Mouse (Mus musculus): Measurements from ENCODE around the gene Cntrl. TPM values are rescaled to one million over a fixed set of nuclear protein-coding genes. Genes with fewer than 3 reads are reported as not detected.
A peak's percentile ranks its signal among the peaks of the same experiment; 100 is the strongest.

Cntrl gene
- polyA plus RNA-seq, 1 experiment from 2014 or later, result 10.4 TPM

DNA sequence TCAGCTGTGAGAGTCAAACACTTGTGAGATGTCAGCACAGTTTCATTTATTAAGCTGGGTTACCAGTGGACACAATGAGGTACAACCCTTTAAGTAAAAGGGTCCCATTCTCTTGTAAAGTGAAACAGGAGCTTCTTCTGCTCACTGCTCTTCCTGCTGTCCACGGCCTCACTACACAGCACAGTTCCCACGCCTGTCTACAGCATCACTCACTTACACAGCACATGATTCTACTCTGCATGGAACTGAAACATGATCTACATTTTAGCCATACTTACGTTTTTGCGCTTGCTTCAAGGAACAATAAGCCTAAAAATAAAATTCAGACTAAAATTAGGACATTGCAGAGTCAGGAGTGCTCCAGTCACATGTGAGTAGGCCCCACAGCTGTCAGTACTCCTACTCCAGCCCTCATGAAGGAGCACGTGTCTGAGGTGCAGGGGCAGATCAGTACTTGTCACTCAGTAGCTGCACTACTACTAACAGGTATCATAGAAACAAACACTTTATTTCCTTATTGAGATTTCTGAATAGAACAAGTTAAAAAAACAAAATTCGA lies 73.9 kb downstream of the Cntrl start:
- H3K4me1 ChIP-seq (replicated peaks), result no peaks in the 10 kb centered on the region
- H3K4me2 ChIP-seq, result no peak overlapping the region
- no peaks in the 10 kb centered on the region for H3K9me3 ChIP-seq
- no peak overlapping the region for H3K4me3 ChIP-seq
- ATAC-seq (ENCODE audit: low read depth), result no peak
- H3K36me3 ChIP-seq, result peaks cover 39% of the 10 kb centered on the region
- H3K27ac ChIP-seq (replicated peaks), result no peak overlapping the region
- WGBS, result 90% methylated on average over 6 of the region's 6 CpGs
- no peaks in the 10 kb centered on the region for H3K27me3 ChIP-seq
- H3K9ac ChIP-seq, result no peak overlapping the region

DNA sequence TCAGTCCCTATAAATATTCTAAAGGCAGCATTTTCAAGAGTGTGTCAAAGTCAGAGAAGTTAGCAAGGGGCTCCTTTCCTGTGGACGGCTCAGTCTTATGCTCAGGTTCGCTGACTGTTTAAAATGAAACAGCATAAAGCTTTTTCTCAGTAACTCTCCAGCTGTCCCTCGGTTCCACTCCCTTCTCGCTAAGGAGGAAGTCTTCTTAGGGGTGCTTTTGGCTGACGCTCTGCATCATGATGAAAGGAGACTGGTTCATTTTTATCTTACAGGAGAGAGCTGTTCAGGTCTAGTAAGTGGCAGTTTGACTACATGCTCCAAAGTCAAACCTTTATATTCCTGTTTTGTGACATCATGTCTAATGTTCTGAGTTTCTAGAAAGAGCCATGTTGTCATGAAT lies 79.6 kb downstream of the Cntrl start:
- 90% methylated on average over 5 of the region's 5 CpGs for WGBS
- Histone ChIP-seq H3K27me3 (no peaks in the 10 kb centered on the region), H3K36me3 (peaks cover 38% of the 10 kb centered on the region), H3K4me1 (replicated peaks) (peaks cover under 1% of the 10 kb centered on the region; the same call in 1 of the 2 replicates), H3K9me3 (no peaks in the 10 kb centered on the region), H3K4me3 (no peak overlapping the region), H3K4me2 (no peak overlapping the region), H3K9ac (no peak overlapping the region), H3K27ac (replicated peaks) (no peak overlapping the region)
- ATAC-seq (ENCODE audit: low read depth), result no peak

DNA sequence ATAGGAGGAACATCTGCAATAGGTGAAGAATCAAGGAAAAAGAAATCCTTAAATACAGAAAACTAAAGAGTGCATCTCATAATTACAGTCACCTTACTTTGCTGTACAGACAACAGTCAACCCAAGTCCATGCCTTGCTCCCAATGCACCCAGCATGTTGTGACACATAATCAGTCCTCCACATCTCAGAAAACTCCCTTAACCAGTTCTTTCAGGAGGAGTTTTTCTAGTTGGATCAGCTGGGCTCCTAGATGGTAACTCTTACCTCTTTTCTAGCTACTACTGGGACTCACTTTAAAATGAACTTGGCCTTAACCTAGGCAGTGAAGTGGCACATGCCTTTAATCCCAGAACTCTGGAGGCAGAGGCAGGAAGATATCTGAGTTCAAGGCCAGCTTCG lies 84.7 kb downstream of the Cntrl start:
- H3K4me3 ChIP-seq, result no peak overlapping the region
- WGBS, result 90% methylated on average over 1 of the region's 1 CpGs

DNA sequence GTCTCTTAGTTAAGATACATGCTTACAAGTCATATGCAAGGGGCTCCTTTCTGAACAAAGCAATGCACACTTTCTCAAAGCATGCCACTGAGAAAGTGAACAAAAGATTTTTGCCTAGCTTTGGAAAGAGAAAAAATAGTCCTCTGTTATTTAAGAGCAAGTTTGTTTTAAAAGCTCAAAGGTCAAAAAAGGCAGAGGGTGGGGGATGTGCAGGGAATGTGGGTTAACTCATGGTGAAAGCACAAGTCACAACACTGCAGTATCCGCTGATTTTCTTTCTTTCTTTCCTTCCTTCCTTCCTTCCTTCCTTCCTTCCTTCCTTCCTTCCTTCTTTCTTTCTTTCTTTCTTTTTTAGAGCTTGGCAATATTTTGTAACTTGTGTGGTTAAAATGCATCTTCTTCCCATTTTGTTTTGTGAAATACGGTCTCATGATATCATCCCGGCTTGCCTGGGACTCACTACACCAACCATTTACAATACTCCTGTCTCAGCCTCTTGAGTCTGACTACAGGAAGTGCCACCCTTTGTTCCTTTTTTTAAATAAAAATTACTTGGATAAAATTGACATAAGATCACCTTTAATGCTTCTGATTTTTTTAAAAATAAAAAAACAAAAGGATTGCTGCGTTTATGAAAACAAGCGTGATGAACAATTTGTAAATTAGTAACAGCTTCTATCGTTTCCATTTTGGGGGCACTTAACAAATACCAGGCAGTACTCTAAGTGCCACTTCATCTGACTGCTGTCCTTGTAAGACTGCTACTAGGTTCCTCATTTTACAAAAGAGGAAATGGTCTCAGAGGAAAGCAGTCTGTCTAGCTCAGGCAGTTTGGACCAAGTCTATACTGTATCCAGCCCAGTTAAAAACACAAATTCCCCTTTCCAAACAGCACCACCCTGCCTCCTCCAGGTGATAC lies 86.6 kb downstream of the Cntrl start:
- WGBS, result 82% methylated on average over 6 of the region's 6 CpGs
- no peak for ATAC-seq (ENCODE audit: low read depth)
- H3K9ac ChIP-seq, result no peak overlapping the region

More for the DNA sequence above, 84.7 kb downstream of the Cntrl start:
- H3K9me3 ChIP-seq, result no peaks in the 10 kb centered on the region
- no peak overlapping the region for H3K27ac ChIP-seq (replicated peaks)
- no peak overlapping the region for H3K4me2 ChIP-seq
- H3K9ac ChIP-seq, result no peak overlapping the region
- peaks cover 18% of the 10 kb centered on the region for H3K36me3 ChIP-seq
- peaks cover 35% of the 10 kb centered on the region for H3K4me1 ChIP-seq (replicated peaks)
- no peak for ATAC-seq (ENCODE audit: low read depth)
- H3K27me3 ChIP-seq, result no peaks in the 10 kb centered on the region

DNA sequence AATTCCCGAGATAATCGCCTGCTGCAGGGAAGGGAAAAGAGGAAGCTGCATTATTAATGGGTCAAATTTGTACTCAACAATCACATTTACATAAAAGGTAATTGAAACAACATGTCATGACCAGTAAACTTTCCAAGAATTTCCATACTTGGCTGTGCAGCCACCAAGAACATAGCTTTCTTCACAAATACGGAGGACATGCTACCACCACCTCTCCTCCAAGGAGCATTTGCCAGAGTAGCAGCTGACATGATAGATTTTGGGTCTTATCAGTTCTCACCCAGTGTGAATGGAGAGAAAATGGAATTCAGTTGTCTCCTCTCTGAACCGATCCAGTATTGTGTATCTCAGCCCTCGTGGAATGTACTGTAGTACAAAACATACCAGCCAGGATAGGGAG lies 90.2 kb downstream of the Cntrl start:
- peak overlapping the region; percentile 73 for H3K4me2 ChIP-seq
- H3K9me3 ChIP-seq, result no peaks in the 10 kb centered on the region
- no peak for ATAC-seq (ENCODE audit: low read depth)
- peak overlapping the region; percentile 100 for H3K9ac ChIP-seq
- no peaks in the 10 kb centered on the region for H3K36me3 ChIP-seq
- H3K27ac ChIP-seq (replicated peaks), result no peak overlapping the region; the same call in 1 of the 2 replicates
- 22% methylated on average over 5 of the region's 5 CpGs for WGBS
- peak overlapping the region; percentile 86 for H3K4me3 ChIP-seq
- peaks cover 43% of the 10 kb centered on the region for H3K4me1 ChIP-seq (replicated peaks)
- 0 out of 2 replicates have a peak, but pooled peaks cover 4% of the 10 kb centered on the region for H3K27me3 ChIP-seq

More for the DNA sequence above, 86.6 kb downstream of the Cntrl start:
- Histone ChIP-seq H3K4me1 (replicated peaks) (peaks cover 43% of the 10 kb centered on the region), H3K4me3 (no peak overlapping the region), H3K9me3 (no peaks in the 10 kb centered on the region), H3K27me3 (no peaks in the 10 kb centered on the region), H3K36me3 (peaks cover 3% of the 10 kb centered on the region; the same call in 1 of the 2 replicates), H3K27ac (replicated peaks) (no peak overlapping the region), H3K4me2 (no peak overlapping the region)

DNA sequence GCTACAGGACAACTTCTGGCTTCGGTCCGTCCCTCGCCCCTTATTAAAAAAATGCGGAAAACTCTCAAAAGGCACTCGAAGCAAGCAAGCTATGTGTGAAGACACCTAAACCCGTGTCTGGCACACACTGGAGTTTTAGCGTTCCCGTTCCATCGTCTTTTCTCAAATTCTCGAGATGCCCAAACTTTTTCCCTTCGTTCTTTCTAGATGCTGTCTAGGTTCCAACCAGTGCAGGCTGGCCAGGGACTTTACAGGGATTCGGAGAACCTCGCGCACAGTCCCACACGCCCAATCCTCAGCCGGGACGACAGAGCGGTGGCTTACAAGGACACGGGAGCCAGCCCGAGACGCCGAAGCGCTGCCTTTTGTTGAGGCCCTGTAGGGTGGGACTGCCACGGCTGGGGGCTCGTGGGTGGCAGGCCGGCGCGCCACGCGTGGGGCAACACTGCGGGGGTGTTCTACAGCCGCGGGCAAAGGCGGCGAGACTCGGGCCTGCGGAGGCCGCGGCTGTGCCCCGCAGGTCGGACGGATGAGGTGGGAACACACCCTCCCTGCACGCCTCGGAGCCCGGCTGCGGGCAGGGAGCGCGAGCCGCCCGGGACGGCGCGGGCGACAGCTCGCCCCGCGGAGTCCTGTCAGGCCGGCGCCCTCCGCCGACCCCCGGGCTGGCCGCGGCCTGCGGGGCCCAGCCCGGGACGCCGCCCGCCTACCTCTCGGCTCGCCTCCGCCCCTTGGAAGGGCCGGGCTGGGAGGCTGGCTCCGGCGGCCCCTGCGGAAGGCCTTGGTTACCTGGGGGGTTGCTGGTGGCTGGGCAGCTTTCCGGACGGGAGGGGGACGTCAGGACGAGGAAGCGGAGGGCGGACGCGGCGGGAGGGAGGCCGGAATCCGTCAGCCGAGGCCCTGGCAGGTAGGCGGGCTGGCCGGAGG lies 90.9 kb downstream of the Cntrl start:
- no peaks in the 10 kb centered on the region for H3K9me3 ChIP-seq
- H3K27me3 ChIP-seq, result 0 out of 2 replicates have a peak, but pooled peaks cover 4% of the 10 kb centered on the region
- H3K4me2 ChIP-seq, result peak overlapping the region; percentile 73
- ATAC-seq (ENCODE audit: low read depth), result peak; percentile 79
- H3K4me1 ChIP-seq (replicated peaks), result peaks cover 42% of the 10 kb centered on the region
- H3K9ac ChIP-seq, result peak overlapping the region; percentile 100
- peak overlapping the region; percentile 98 for H3K27ac ChIP-seq (replicated peaks)
- WGBS, result under 1% methylated on average over 78 of the region's 90 CpGs
- H3K36me3 ChIP-seq, result no peaks in the 10 kb centered on the region
- H3K4me3 ChIP-seq, result peak overlapping the region; percentile 86

DNA sequence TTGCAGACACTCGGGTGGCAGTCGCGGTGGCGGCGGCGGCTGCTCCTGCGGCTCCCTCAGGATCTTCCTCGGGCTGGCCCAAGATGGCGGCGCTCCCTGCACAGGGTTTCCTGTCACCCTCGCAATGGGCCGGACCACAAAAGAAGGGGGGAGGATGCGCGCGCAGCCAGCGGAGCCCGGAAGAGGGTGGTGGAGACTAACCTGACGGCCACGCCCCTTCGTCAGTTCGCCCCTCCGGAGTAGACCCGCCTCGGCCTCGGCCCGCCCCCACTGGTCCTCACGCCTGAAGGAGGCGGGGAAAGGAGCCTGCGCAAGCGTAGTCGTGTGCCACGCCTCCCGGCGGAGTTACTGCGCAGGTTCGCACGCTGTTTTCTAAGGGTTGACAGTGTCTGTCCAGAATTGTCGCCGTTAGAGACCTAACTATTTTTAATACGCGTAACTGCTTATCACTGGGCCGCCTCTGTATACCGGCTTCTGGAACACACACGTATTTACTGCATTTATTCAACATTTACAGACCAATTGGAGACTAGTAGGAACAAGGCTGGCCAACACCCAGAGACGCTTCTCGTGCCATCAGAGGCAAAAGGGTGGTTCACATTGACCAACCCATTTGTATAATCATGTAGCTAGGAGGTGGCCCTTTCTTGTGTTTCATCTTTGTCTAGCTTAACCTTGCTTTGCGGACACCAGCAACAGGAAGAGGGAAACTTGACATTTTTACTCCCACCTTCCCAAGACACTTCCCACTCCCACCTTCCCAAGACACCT lies 91.8 kb downstream of the Cntrl start, which contains the start of gene Rab14:
Rab14 (minus strand) TSS at position 223 of the 771 bp plus-strand sequence.
- peak; percentile 98 for ATAC-seq (ENCODE audit: low read depth)
- H3K9ac ChIP-seq, result peak within 1 kb of the TSS; percentile 100
- H3K4me2 ChIP-seq, result peak within 1 kb of the TSS; percentile 74
- 0 out of 2 replicates have a peak, but pooled peaks cover 4% of the 10 kb centered on the region for H3K27me3 ChIP-seq
- peak within 1 kb of the TSS; percentile 98 for H3K27ac ChIP-seq (replicated peaks)
- no peaks in the 10 kb centered on the region for H3K36me3 ChIP-seq
- H3K9me3 ChIP-seq, result no peaks in the 10 kb centered on the region
- peak within 1 kb of the TSS; percentile 86 for H3K4me3 ChIP-seq
- under 1% methylated on average over 42 of the region's 47 CpGs for WGBS
- peaks cover 34% of the 10 kb centered on the region for H3K4me1 ChIP-seq (replicated peaks)

DNA sequence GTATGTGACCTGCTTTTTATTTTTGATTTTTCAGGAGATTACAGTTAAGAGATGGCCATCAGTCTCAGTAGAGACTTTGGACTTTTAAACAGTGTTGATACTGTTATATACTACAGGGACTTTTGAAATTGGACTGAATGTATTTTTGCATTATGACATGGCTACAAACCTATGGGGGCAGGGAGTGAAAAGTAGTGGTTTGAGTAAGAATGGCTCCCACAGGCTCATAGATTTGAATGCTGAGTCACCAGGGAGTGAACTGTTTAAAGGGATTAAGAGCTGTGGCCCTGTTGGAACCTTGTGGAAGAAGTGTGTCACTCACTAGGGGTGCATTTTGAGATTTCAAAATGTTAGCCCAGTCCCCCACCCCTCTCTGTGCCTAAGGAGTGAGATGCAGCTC lies 94.4 kb downstream of the Cntrl start:
- ATAC-seq (ENCODE audit: low read depth), result no peak
- H3K36me3 ChIP-seq, result no peaks in the 10 kb centered on the region
- peaks cover 13% of the 10 kb centered on the region for H3K4me1 ChIP-seq (replicated peaks)
- no peak overlapping the region for H3K27ac ChIP-seq (replicated peaks)
- H3K9ac ChIP-seq, result no peak overlapping the region
- no peak overlapping the region for H3K4me3 ChIP-seq
- 0 out of 2 replicates have a peak, but pooled peaks cover 4% of the 10 kb centered on the region for H3K27me3 ChIP-seq
- H3K4me2 ChIP-seq, result no peak overlapping the region
- no peaks in the 10 kb centered on the region for H3K9me3 ChIP-seq

DNA sequence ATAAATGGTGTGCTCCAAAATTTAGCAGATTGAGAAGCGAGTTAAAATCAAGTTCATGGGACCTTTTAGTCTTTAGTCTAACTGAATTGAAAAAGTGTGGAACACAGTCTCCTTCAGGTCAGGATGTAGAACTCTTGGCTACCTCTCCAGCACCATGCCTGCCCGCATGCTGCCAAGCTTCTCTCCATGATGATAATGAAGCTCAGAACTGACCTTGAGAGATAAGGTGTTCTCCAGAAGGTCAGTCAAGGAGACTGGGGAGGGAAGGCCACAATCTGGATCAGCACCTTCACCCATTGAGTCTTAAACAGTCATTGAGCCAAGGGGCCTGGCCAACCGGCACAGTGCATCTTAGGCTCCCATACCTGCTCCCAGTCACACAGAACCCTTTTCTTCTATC lies 97.5 kb downstream of the Cntrl start:
- Histone ChIP-seq H3K4me2 (no peak overlapping the region), H3K4me1 (replicated peaks) (no peaks in the 10 kb centered on the region), H3K9ac (no peak overlapping the region), H3K9me3 (no peaks in the 10 kb centered on the region), H3K36me3 (no peaks in the 10 kb centered on the region), H3K27me3 (0 out of 2 replicates have a peak, but pooled peaks cover 4% of the 10 kb centered on the region), H3K4me3 (no peak overlapping the region), H3K27ac (replicated peaks) (no peak overlapping the region)
- WGBS, result 81% methylated on average over 3 of the region's 3 CpGs
- no peak for ATAC-seq (ENCODE audit: low read depth)

DNA sequence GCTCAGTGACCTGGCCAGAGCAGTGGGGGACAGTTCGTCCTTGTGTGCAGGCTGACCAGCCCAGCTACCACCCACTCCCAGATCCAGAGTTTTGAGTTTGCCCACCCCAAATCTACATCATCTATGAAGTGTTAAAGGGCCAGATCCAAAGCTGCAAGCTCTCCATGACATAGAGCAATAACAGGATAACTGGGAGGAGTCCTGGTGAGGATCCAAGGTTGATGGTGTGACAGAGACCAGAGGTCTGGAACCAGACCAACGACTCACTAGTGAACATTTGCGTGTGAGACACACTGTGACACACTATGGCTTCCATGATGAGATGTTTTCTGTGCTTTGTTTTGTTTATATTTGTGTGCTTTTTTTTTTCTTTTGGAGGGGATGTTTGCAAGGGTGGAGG lies 98.8 kb downstream of the Cntrl start:
- Histone ChIP-seq H3K36me3 (no peaks in the 10 kb centered on the region), H3K27ac (replicated peaks) (no peak overlapping the region), H3K4me1 (replicated peaks) (no peaks in the 10 kb centered on the region), H3K9me3 (no peaks in the 10 kb centered on the region), H3K4me3 (no peak overlapping the region), H3K9ac (no peak overlapping the region), H3K4me2 (no peak overlapping the region), H3K27me3 (0 out of 2 replicates have a peak, but pooled peaks cover 4% of the 10 kb centered on the region)
- ATAC-seq (ENCODE audit: low read depth), result no peak
- WGBS, result 89% methylated on average over 3 of the region's 3 CpGs
